Mouse (Mus musculus): ENCODE data around the gene Git2.

Gene Git2

DNA sequence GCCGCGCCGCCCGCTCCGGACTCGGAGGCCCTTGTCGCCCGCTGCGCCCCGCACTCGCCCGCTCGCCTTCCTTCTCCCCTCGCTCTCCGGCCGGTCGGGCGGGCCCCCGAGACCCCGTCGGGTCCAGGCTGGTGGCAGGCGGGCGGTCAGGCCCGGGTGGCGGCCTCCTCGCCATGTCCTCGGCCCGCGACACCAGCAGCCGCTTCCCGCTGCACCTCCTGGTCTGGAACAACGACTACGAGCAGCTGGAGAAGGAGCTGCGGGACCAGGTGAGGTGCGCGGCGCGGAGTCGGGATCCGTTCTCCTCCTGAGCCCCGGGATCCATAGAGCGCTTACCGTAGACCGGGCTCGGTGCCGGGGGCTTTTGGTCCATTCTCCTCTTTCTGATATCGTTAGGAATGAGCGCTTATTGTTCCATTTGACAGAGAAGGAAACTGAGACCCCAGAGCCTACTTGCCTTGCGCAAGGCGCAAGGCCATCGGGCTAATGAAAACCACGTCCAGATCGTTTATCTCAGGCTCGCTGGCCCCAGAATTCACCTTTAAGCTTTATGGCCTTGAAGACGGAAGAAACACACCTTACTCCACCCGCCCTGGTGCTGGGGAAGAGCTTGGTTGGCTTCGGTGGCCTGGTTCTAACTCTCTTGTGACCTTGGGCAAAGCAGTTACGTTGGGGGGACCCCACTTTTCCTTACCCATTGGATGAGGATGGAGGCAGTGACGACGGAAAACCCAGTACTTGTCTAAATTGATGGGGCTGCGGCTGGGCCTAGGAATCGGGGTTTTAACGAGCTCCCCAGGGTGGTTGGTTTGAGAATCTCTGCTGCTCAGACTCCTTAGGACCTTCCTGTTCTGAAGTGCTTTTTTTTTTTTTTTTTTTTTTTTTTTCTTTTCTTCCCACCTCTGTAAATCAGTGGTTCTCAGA, at the start of gene Git2:
Git2 (minus strand) TSS at position 462 of the 924 bp plus-strand sequence.
- DNase-seq (ENCODE audit: low read depth, low spot score) = no peak

DNA sequence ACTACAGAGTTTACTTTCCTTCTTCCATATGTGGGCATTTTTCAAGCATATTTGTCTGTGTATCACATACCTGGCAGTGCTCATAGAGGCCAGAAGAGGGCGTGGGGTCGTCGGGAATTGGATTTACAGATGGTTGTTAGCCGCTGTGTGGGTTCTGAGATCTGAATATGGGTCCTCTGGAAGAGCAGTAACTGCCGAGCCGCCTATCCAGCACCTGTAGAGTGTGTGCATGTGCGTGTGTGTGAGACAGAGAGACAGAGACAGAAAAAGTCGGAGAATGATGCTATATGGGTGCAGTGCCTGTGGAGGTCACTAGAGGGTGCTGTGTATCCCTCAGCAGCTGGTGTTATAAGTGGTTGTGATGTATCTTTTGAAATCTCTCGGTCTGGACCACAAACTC, 48.9 kb upstream of the Git2 start:
- peak; percentile 84 for DNase-seq (ENCODE audit: low read depth, low spot score)

DNA sequence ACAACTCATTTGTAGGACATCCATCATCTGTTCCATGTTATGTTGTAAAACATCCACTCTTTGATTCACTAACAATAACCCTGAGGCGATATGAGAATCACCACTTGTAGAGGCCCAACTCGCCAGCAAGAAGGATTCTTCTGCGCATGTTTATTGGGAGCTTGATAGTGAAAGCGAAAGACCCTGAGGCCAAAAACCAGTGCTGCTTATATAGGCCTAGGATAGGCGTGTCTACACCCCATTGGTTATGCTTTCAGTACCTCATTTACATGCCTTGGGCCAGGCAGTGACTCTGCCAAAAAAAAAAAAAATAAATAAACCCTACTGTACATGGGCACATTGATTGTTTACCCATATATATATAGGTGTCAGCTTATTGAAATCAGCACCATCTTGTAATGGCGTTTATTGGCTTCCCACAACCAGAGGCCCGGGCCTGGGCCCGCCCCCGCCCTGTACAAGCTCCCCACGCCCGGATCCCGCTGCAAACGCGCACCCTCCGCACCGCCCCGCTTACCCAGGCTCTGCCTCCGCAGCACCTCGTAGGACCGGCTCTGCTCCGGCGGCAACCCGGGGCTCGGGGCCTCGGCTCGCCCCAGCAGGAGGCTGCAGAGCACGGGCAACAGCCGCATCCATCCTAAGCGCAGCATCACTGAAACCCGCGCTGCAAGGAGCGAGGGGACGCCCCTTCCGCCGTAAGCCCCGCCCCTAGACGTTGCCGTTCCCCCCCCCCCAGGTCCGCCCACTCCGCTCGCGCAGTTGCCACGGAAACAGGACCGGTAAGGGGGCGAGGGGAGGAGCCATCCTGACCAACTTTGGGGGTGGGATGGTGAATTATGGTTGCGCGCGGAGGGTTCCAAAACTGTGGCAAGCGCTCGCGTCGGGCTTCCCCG, 47.7 kb upstream of the Git2 start, which contains the start of gene 1500011B03Rik:
1500011B03Rik (minus strand) TSS at position 673 of the 893 bp plus-strand sequence.
- DNase-seq (ENCODE audit: low read depth, low spot score) = peak; percentile 90

DNA sequence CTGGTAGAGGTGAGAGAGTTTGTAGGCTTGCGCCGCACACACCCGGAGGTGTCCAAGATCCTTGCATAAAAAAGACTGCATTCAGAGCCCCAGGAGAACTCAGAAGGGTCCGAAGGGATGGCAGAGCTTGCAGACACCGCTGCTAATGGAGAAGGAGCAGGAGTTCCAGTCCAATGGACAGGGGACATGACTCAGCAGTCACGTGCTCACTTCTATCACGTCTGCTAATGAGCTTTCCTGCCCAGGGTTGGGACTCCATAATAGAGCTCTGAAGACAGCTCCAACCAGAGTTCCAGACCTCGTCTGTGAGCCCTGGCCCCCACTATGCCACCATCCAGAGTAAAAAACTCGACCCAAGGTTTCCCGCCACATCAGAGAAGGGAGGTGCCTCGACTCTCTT, 42.8 kb upstream of the Git2 start:
- no peak for DNase-seq (ENCODE audit: low read depth, low spot score)

DNA sequence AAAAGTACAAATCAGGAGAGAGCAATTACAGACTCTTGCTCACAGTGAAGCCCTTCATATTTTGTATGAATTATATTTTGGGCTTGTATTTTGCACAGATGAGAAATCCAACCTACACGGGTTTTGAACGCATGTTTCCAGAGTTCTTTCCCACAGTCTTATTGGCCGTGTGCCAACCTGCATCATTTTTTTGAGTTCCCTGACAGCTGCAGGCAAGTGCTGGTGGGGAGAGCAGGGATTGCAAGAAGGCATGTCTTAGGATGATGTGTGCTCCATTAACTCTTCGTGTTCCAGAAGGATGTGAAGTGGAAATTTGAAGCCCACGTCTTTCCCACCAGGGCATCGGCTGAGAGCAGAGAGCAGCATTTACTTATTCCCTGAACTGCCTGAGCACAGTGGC, 41.3 kb upstream of the Git2 start:
- no peak for DNase-seq (ENCODE audit: low read depth, low spot score)

DNA sequence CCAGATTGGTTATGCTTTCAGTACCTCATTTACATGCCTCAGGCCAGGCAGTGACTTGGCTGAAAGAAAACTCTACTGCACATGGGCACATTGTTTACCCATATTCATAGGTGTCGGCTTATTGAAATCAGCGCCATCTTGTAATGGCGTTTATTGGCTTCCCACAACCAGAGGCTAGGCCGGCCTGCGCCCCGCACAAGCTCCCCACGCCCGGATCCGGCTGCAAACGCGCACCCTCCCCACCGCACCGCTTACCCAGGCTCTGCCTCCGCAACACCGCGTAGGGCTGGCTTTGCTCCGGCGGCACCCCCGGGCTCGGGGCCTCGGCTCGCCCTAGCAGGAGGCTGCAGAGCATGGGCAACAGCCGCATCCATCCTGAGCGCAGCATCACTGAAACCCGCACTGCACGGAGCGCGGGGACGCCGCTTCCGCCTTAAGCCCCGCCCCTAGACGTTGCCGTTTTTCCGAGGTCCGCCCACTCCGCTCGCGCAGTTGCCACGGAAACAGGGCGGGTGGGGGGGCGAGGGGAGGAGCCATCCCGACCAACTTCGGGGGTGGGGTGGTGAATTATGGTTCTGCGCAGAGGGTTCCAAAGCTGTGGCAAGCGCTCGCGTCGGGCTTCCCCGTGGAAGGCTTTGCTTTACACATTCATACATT, 38.3 kb upstream of the Git2 start:
- peak; percentile 93 for DNase-seq (ENCODE audit: low read depth, low spot score)

DNA sequence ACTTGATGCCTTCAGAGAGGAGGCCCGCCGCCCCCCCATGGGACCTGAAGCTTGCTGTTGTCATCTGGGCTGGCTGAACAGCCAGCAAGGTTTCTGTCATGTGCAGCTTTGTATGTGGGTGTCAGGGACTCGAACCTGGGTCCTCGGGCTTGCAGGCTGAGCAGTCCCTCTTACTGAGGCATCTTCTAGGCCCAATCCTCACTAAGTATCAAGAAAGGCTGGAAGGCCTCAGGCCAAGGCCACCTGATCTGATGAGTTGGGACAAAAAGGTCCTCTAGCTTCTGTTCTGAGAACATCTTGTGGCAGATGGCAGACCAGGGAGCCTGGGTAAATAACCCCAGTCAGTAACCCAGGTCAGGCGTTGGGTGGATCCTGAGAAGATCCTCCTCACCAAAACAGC, 34.5 kb upstream of the Git2 start:
- DNase-seq (ENCODE audit: low read depth, low spot score) = no peak

DNA sequence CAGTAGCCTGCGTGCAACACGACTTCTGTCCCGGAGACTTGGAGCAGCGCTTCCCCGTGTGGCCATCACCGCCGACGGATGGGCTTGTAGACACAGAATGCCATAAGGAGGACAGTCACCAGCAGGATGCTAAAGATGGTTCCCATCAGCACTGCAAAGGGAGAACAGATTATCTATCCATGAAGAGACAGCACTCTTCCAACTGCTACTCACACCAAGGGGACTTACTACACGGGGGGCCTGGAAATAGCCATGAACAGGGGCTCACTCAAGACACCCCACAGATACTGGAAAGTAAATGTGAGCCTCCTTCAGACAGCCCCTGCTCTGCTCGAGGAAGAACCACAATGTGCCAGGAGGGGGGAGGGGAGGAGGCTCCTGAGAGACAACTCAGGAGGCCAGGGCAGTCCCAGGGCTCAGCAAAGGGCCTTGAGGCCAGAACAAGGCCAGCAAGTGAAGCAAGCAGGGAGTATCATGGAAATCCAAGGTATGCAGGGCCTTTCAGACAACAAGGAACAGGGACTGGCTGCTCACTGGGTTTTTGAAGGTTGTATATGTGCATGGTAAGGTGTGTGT, 34.0 kb upstream of the Git2 start:
- DNase-seq (ENCODE audit: low read depth, low spot score) = no peak

DNA sequence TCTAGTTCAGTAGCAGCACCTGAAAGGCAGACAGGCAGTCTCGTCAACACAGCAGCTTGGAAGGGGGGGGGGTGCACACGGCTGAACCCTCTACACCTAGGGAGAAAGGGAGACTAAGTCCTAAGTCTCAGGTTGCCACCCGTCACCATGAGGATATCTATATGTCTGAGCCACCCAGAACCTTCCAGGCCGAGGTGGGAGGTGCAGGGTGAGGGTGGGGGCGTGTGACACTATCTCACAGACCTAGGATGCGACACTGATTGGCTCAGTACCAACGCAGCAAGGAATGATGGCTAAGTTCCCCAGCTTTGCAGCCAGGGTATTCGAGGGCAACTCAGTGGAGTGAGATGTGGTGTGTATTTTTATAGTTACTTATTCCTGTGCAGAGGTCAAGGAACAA, 33.1 kb upstream of the Git2 start:
- DNase-seq (ENCODE audit: low read depth, low spot score) = no peak

DNA sequence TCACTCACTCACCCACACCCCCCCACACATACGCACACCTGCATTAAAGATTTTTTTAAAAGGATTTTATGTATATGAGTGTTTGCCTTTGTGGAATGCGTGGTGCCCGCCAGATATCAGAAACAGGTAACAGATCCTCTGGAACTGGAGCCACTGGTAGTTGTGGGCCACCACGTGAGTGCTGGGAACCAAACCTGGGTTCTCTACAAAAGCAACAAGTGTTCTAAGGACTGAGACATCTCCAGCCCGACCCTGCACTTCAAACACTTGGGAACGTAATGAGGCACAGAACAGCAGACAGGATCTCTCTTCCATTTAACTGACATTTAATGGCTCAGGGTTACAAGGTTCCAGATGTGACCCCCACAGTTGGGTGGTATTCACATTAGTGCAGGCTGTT, 32.6 kb upstream of the Git2 start:
- no peak for DNase-seq (ENCODE audit: low read depth, low spot score)

DNA sequence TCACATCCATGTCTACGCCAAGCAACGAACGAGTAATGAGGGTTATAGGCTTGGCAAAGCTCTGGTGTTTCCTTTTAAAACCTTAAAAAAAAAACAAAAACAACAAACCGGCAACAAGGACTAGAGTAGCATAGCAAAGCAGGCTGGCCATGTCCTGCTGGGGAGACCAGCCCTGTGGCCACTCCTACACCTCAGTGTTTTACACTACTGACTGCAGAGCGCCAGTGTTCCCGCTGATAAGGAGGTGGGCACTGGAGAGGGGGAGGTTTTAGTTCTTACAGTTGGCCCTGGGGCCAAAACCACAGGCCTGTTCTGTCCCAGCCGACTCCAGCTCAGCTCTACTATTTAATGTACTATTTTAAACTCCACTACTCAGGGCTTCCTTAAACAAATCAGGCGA, 32.2 kb upstream of the Git2 start:
- DNase-seq (ENCODE audit: low read depth, low spot score) = no peak

DNA sequence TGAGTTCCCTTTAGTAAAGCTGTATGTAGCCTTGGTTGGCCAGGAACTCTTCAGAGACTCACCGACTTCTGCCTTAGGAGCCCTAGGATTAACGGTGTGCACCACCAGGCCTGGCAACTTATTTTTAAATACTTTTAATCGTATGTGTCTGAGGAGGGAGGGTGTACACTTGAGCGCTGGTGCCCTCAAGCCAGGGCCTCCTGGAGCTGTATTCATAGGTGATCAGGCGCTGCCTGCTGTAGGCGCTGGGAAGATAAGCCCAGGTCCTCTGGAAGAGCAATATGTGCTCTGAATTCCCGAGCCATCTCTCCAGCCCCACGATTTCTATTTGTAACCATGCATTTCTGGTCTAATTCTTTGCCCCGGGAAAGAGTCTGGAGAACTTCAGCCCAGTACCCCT, 31.7 kb upstream of the Git2 start:
- no peak for DNase-seq (ENCODE audit: low read depth, low spot score)

DNA sequence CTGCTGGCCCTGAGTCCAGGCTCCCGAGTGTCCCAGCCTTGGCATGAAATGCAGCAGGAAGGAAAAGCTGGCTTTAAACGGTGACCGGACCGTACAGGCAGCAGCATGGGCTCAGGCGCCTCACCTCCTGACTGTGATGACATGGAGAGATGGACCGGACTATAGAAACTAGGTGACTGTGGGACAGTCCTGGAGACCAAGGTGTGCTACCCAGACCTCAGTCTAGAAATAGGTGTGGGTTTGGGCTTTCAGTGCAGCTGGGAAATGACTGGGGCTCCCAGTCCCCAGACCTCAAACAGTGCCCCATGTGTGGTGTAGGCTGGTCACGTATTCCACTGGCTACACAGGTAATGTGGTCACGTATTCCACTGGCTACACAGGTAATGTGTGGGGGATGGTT, 31.3 kb upstream of the Git2 start:
- no peak for DNase-seq (ENCODE audit: low read depth, low spot score)

DNA sequence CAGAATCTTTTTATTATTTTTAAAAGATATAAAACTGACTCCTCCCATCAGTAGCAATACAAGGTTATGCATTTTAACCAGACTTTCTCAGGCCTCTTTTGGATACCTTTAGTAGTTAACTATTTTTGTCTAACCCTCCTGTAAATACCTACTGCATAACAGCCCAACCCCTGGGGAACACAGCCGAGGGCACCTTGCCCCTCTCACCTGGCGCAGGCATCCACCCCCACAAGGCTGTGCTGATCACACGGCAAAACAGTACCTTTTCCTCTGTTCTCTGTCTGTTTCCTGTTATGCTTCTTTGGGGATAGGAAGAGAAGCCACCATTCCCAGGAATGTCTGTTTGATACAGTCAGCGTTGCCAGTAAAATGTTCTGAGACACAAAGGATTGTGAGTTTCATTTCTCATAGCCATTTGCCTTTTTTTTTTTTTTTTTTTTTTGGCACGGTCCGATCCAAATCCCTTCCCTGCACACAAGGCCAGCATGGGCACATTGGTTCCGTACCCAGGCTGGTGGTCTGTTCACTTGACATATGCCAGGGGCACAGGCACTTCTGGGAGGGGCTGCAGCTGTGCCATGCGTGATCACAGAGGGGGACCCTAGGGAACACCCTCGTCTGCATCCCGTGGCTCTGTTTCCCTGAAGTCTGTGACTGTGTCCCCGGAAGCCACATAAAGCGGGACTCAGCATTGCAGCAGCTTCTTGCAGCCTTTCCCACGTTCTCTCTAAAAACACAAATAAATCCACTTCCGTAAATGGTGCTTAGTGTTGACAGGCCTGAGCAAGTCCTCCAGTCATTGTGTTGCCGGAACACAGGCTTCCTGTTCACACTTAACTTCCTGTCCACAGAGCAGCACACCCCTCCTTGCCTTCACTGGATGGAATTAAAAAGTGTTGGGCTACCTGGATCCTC, 30.4 kb upstream of the Git2 start:
- no peak for DNase-seq (ENCODE audit: low read depth, low spot score)

DNA sequence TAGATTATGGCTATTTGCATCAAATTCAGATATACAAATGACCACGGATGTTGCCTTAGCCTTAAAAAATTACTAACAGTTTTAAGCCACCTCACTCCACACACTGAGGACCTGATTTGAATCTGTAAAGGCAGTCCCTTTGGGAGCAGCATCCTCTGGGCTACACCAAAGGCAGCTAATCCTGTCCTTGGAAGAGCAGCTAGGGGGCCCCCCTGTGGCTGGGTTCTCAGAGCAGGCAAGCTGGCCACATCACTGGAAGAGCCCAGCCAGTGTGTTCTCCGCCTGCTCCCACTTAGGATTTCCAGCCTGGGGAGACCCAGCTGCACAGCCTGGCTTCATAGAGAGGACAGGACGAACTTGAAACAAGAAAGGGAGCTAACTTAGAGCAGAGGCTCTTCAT, 29.6 kb upstream of the Git2 start:
- DNase-seq (ENCODE audit: low read depth, low spot score) = no peak

DNA sequence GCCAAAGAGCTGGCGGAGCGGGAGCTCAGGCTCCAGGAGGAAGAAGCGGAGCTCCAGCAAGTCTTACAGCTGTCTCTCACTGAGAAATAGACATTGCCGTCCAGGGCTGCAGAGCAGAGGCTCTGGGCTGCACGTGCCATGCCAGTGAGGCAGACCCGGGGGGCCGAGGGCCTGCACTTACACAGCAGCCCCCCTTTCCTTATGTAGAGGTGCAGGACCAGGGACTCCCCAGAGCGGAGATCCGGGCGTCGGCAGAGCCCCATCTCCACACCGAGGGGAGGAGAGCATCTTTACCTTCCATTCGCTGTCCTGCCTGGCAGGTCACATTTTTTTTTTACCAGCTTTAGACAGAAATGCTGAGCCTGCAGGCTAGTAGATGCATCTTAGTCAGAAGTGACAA, 29.0 kb upstream of the Git2 start:
- no peak for DNase-seq (ENCODE audit: low read depth, low spot score)

DNA sequence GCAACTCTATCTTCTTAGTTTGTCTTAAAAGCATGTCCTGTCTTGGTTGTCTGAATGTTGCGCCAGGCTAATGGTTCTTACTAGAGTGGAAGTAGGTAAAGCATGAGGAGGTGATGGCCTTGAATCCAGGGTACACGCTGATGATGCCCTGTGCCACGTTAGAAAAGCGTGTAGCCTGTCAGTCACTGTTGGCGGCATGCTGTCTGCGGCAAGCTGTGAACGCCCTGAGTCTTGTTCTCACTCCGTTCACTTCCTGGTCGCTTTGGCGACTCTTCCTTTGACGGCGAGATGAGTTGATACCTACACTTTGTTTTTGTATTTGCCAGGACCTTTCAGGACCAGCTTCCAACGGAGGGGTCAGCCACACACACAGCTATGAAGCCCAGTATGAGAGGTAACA, 27.9 kb upstream of the Git2 start:
- peak; percentile 66 for DNase-seq (ENCODE audit: low read depth, low spot score)

DNA sequence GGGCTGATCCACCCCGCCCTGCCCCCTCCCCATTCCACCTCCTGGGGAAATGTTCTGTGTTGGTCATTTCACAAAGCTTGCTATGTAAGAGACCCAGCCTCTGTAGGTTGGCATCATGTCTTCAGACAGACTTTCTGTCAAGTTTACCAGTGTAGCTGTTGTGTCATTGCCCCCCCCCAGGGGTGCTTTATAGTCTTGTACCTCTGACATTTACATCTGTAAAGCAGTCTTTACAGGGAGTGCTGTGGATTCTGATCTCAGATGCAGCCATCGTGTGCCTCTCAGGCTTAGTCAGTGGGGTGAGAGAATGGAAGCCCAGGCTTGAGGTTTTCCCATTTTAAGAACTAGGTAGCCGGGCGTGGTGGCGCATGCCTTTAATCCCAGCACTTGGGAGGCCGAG, 26.5 kb upstream of the Git2 start:
- peak; percentile 84 for DNase-seq (ENCODE audit: low read depth, low spot score)

DNA sequence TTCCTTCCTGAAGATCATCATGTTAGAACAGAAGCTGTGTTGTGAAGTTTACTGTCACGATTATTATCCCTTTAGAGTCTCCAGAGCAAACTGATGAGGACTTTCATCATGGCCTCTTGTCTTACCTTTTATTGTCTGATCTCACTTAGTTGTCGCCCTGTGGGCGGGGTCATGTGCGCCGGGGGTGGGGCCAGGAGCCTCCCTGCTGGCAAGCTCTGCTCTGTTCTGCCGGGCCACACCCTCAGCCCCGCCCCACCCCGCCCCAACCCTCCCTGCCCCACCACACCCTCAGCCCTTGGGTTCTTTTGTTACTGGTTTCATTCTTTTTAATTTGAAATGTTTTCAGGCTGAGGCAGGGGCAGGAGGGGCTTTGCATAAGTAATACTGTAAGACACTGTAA, 25.7 kb upstream of the Git2 start:
- peak; percentile 92 for DNase-seq (ENCODE audit: low read depth, low spot score)

DNA sequence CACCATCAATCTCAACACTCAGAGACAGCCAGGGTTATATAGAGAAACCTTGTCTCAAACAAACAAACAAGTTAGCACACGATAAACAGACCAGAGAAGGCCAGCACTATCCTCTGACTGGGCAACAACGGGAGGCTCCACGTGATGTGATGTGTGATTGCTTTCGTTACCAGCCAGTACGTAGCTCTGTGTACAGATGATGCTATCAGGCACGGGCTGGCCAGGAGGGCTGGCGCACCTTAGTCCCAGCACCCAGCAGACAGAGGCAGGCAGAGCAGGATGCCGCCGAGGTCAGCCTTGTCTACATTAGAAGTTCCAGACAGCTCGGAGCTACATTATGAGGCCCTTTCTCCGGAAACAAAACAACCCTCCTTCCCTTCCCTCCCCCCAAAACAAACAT, 24.5 kb upstream of the Git2 start:
- no peak for DNase-seq (ENCODE audit: low read depth, low spot score)

DNA sequence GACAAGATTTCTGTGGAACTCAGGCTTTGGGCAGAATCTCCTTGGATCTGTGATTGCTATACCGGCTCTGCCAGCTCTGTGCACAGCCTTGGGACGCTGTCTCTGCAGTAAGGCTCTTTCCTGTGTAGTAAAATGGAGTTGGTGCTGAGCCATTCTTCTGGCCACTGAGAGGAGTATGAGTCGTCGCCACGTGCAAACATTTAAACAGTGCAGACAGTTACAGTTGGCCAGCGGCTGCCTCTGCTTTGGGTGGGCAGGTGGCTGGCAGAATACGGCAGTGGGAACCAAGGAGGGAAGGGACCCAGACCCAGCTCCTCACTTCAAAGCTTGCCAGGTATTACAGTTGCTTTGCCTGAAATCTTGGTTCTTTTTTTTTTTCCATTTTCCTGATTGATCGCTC, 21.9 kb upstream of the Git2 start:
- DNase-seq (ENCODE audit: low read depth, low spot score) = no peak
